Mouse (Mus musculus): Measurements from ENCODE around the gene Gm21992.

DNA sequence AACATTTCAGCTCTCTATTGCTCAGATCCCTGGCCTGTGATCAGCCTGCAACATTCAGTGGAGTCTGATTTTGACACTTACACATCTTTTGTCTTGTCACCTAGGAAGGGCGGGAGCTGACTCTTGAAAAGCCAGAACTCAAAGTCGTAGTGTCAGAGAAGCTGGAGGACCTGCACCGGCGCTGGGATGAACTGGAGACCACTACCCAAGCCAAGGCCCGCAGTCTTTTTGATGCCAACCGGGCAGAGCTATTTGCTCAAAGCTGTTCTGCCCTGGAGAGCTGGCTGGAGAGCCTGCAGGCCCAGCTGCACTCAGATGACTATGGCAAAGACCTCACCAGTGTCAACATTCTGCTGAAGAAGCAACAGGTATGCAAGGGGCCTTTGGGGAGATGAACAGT lies 69.2 kb downstream of the Gm21992 start:
- TF ChIP-seq CTCF (IDR thresholded peaks at IDR 0.05; ENCODE audit: low read depth, low read length), result no peak
- no peak for TF ChIP-seq GATA1 (IDR thresholded peaks at IDR 0.05; ENCODE audit: borderline replicate concordance, low read length)
- TF ChIP-seq TAL1 (conservative IDR thresholded peaks at IDR 0.05; ENCODE audit: low read depth, low read length), result no peak
- TF ChIP-seq POLR2AphosphoS5 (IDR thresholded peaks at IDR 0.05; ENCODE audit: insufficient replicate concordance, low read depth, low read length), result no peak
- no peak for TF ChIP-seq GATA2 (IDR thresholded peaks at IDR 0.05; ENCODE audit: borderline replicate concordance, low read depth, low read length)
